Mouse (Mus musculus): ENCODE data around the gene Morc3. TPM values are rescaled to one million over a fixed set of nuclear protein-coding genes. Genes with fewer than 3 reads are reported as not detected.

Gene Morc3
- 100 to 1,000 TPM; 141 to 183 TPM for total RNA-seq (2023)

GRCm38 (mm10) chr16:93831627-93832395 lies at the start of gene Morc3:
Morc3 (plus strand) TSS chr16:93832121.

GRCm38 (mm10) chr16:93883423-93884085 lies 51.6 kb downstream of the Morc3 start, which contains the start of gene Chaf1b:
Chaf1b (plus strand) TSS chr16:93883901.

Other genes starting within 250 kb of the Morc3 start
- gene Setd4, start 228.1 kb upstream of the Morc3 start, total RNA-seq (2023), result 10 to 100 TPM; 12.7 to 20.1 TPM
- gene Cbr1, start 226.3 kb upstream of the Morc3 start, total RNA-seq (2023), result 10 to 100 TPM; 18.1 to 20.8 TPM
- under 1 TPM in 1 of 2 experiments, not detected in 1; 0.62 TPM for gene Gm5678, start 204.0 kb upstream of the Morc3 start, total RNA-seq (2023)
- gene Cbr3, start 148.9 kb upstream of the Morc3 start, total RNA-seq (2023), result not detected
- 10 to 100 TPM; 52.5 to 53.7 TPM for gene Dop1b, start 120.2 kb upstream of the Morc3 start, total RNA-seq (2023)
- gene Chaf1b, start 51.8 kb downstream of the Morc3 start, total RNA-seq (2023), result 10 to 100 TPM in 1 of 2 experiments, 1 to 10 TPM in 1; 9.6 to 12.7 TPM
- gene Cldn14, start 176.7 kb downstream of the Morc3 start, total RNA-seq (2023), result not detected

Data from B cell, adult 67 days (primary cell).